Mouse (Mus musculus): Measurements from ENCODE around the gene Tprn. TPM values are rescaled to one million over a fixed set of nuclear protein-coding genes. Genes with fewer than 3 reads are reported as not detected.

Gene Tprn
- polyA plus RNA-seq, 1 experiment from 2014 or later: 8.2 TPM

GRCm38 (mm10) chr2:25226864-25227263 lies 35.6 kb upstream of the Tprn start:
- H3K4me3 ChIP-seq: no peak overlapping the region
- WGBS: 74% methylated on average over 5 of the region's 5 CpGs
- H3K9ac ChIP-seq: no peak overlapping the region
- H3K27me3 ChIP-seq: peaks cover 13% of the 10 kb centered on the region; the same call in 1 of the 2 replicates
- no peaks in the 10 kb centered on the region for H3K9me3 ChIP-seq
- peaks cover 25% of the 10 kb centered on the region for H3K4me1 ChIP-seq
- no peak overlapping the region for H3K27ac ChIP-seq
- no peak for ATAC-seq (ENCODE audit: insufficient number of reproducible peaks, insufficient read depth, low FRiP score, low TSS enrichment, low read depth)
- no peak overlapping the region for H3K4me2 ChIP-seq
- peaks cover 2% of the 10 kb centered on the region for H3K36me3 ChIP-seq

GRCm38 (mm10) chr2:25227406-25227805 lies 35.0 kb upstream of the Tprn start:
- Histone ChIP-seq H3K4me1 (peaks cover 25% of the 10 kb centered on the region), H3K9ac (no peak overlapping the region), H3K4me2 (no peak overlapping the region), H3K27me3 (peaks cover 13% of the 10 kb centered on the region; the same call in 1 of the 2 replicates), H3K4me3 (no peak overlapping the region), H3K27ac (no peak overlapping the region), H3K36me3 (no peaks in the 10 kb centered on the region), H3K9me3 (no peaks in the 10 kb centered on the region)
- ATAC-seq (ENCODE audit: insufficient number of reproducible peaks, insufficient read depth, low FRiP score, low TSS enrichment, low read depth): no peak
- 91% methylated on average over 4 of the region's 4 CpGs for WGBS

GRCm38 (mm10) chr2:25228431-25228889 lies 34.0 kb upstream of the Tprn start:
- no peak for ATAC-seq (ENCODE audit: insufficient number of reproducible peaks, insufficient read depth, low FRiP score, low TSS enrichment, low read depth)

GRCm38 (mm10) chr2:25228995-25229530 lies 33.4 kb upstream of the Tprn start:
- no peak for ATAC-seq (ENCODE audit: insufficient number of reproducible peaks, insufficient read depth, low FRiP score, low TSS enrichment, low read depth)
- Histone ChIP-seq H3K4me1 (peaks cover 17% of the 10 kb centered on the region; the same call in 1 of the 2 replicates), H3K4me2 (peak overlapping the region; percentile 53), H3K9ac (no peak overlapping the region), H3K27me3 (peaks cover 22% of the 10 kb centered on the region), H3K4me3 (no peak overlapping the region), H3K36me3 (no peaks in the 10 kb centered on the region), H3K27ac (no peak overlapping the region), H3K9me3 (no peaks in the 10 kb centered on the region)
- 69% methylated on average over 6 of the region's 6 CpGs for WGBS

More at GRCm38 (mm10) chr2:25228431-25228889, 34.0 kb upstream of the Tprn start:
- peak overlapping the region; percentile 51; the same call in 1 of the 2 replicates for H3K27ac ChIP-seq
- peaks cover 22% of the 10 kb centered on the region for H3K27me3 ChIP-seq
- H3K9me3 ChIP-seq: no peaks in the 10 kb centered on the region
- H3K9ac ChIP-seq: peak overlapping the region; percentile 40; the same call in 1 of the 2 replicates
- H3K4me1 ChIP-seq: peaks cover 21% of the 10 kb centered on the region
- H3K36me3 ChIP-seq: no peaks in the 10 kb centered on the region
- under 1% methylated on average over 7 of the region's 7 CpGs for WGBS
- H3K4me2 ChIP-seq: peak overlapping the region; percentile 53
- peak overlapping the region; percentile 27 for H3K4me3 ChIP-seq

- no peak overlapping the region for H3K4me3 ChIP-seq
- H3K9me3 ChIP-seq: no peaks in the 10 kb centered on the region
- no peak overlapping the region for H3K4me2 ChIP-seq
- H3K9ac ChIP-seq: no peak overlapping the region
- WGBS: 78% methylated on average over 5 of the region's 5 CpGs
- H3K27me3 ChIP-seq: peaks cover 25% of the 10 kb centered on the region
- no peak overlapping the region for H3K27ac ChIP-seq
- H3K4me1 ChIP-seq: peaks cover 17% of the 10 kb centered on the region; the same call in 1 of the 2 replicates
- no peaks in the 10 kb centered on the region for H3K36me3 ChIP-seq
- no peak for ATAC-seq (ENCODE audit: insufficient number of reproducible peaks, insufficient read depth, low FRiP score, low TSS enrichment, low read depth)
These were observed 32.8 kb upstream of the Tprn start for GRCm38 (mm10) chr2:25229582-25229981.

GRCm38 (mm10) chr2:25230581-25230980 lies 31.8 kb upstream of the Tprn start:
- Histone ChIP-seq H3K4me3 (no peak overlapping the region), H3K9ac (0 out of 2 replicates have a peak overlapping the region, but pooled peaks have one; percentile 11), H3K4me1 (peaks cover 14% of the 10 kb centered on the region; the same call in 1 of the 2 replicates), H3K27ac (no peak overlapping the region), H3K36me3 (no peaks in the 10 kb centered on the region), H3K9me3 (no peaks in the 10 kb centered on the region), H3K27me3 (peaks cover 29% of the 10 kb centered on the region), H3K4me2 (no peak overlapping the region)
- 80% methylated on average over 7 of the region's 7 CpGs for WGBS
- ATAC-seq (ENCODE audit: insufficient number of reproducible peaks, insufficient read depth, low FRiP score, low TSS enrichment, low read depth): no peak

GRCm38 (mm10) chr2:25231038-25231437 lies 31.4 kb upstream of the Tprn start:
- Histone ChIP-seq H3K4me3 (no peak overlapping the region), H3K4me2 (no peak overlapping the region), H3K9me3 (no peaks in the 10 kb centered on the region), H3K27ac (no peak overlapping the region), H3K27me3 (peaks cover 31% of the 10 kb centered on the region), H3K9ac (no peak overlapping the region), H3K4me1 (peaks cover 11% of the 10 kb centered on the region; the same call in 1 of the 2 replicates), H3K36me3 (no peaks in the 10 kb centered on the region)
- 47% methylated on average over 12 of the region's 12 CpGs for WGBS
- no peak for ATAC-seq (ENCODE audit: insufficient number of reproducible peaks, insufficient read depth, low FRiP score, low TSS enrichment, low read depth)

- Histone ChIP-seq H3K4me3 (no peak overlapping the region), H3K9ac (no peak overlapping the region), H3K9me3 (no peaks in the 10 kb centered on the region), H3K4me1 (peaks cover 5% of the 10 kb centered on the region; the same call in 1 of the 2 replicates), H3K27me3 (peaks cover 39% of the 10 kb centered on the region), H3K36me3 (no peaks in the 10 kb centered on the region), H3K27ac (no peak overlapping the region), H3K4me2 (no peak overlapping the region)
- WGBS: 74% methylated on average over 4 of the region's 4 CpGs
- ATAC-seq (ENCODE audit: insufficient number of reproducible peaks, insufficient read depth, low FRiP score, low TSS enrichment, low read depth): no peak
These were observed 29.0 kb upstream of the Tprn start for GRCm38 (mm10) chr2:25233421-25233820.

GRCm38 (mm10) chr2:25234050-25234449 lies 28.4 kb upstream of the Tprn start, which contains the start of gene Slc34a3:
TSS of gene Slc34a3 (minus strand) at chr2:25234364.
- H3K4me3 ChIP-seq: no peak within 1 kb of the TSS
- 91% methylated on average over 3 of the region's 3 CpGs for WGBS
- no peaks in the 10 kb centered on the region for H3K36me3 ChIP-seq
- ATAC-seq (ENCODE audit: insufficient number of reproducible peaks, insufficient read depth, low FRiP score, low TSS enrichment, low read depth): no peak
- no peaks in the 10 kb centered on the region for H3K4me1 ChIP-seq
- H3K9ac ChIP-seq: no peak within 1 kb of the TSS
- no peaks in the 10 kb centered on the region for H3K9me3 ChIP-seq
- H3K27me3 ChIP-seq: peaks cover 39% of the 10 kb centered on the region
- no peak within 1 kb of the TSS for H3K4me2 ChIP-seq
- no peak within 1 kb of the TSS for H3K27ac ChIP-seq

GRCm38 (mm10) chr2:25234551-25235220 lies 27.7 kb upstream of the Tprn start:
- H3K27me3 ChIP-seq: peaks cover 39% of the 10 kb centered on the region
- H3K4me3 ChIP-seq: no peak overlapping the region
- no peaks in the 10 kb centered on the region for H3K36me3 ChIP-seq
- 65% methylated on average over 5 of the region's 5 CpGs for WGBS
- no peaks in the 10 kb centered on the region for H3K9me3 ChIP-seq
- H3K4me2 ChIP-seq: no peak overlapping the region
- no peak overlapping the region for H3K27ac ChIP-seq
- H3K9ac ChIP-seq: no peak overlapping the region
- no peak for ATAC-seq (ENCODE audit: insufficient number of reproducible peaks, insufficient read depth, low FRiP score, low TSS enrichment, low read depth)
- no peaks in the 10 kb centered on the region for H3K4me1 ChIP-seq

- peaks cover 18% of the 10 kb centered on the region for H3K4me1 ChIP-seq
- WGBS: 31% methylated on average over 8 of the region's 8 CpGs
- H3K9me3 ChIP-seq: no peaks in the 10 kb centered on the region
- H3K27me3 ChIP-seq: peaks cover 35% of the 10 kb centered on the region
- H3K9ac ChIP-seq: no peak within 1 kb of the TSS
- H3K4me3 ChIP-seq: no peak within 1 kb of the TSS
- H3K27ac ChIP-seq: no peak within 1 kb of the TSS
- H3K4me2 ChIP-seq: no peak within 1 kb of the TSS
- no peaks in the 10 kb centered on the region for H3K36me3 ChIP-seq
- no peak for ATAC-seq (ENCODE audit: insufficient number of reproducible peaks, insufficient read depth, low FRiP score, low TSS enrichment, low read depth)
These were observed 25.8 kb upstream of the Tprn start, which contains the start of gene Rnf224 for GRCm38 (mm10) chr2:25236614-25237013. TSS of gene Rnf224 (minus strand) at chr2:25236787.

GRCm38 (mm10) chr2:25237522-25237921 lies 24.9 kb upstream of the Tprn start:
- no peak overlapping the region for H3K4me3 ChIP-seq
- no peak overlapping the region for H3K9ac ChIP-seq
- no peak overlapping the region for H3K27ac ChIP-seq
- H3K36me3 ChIP-seq: no peaks in the 10 kb centered on the region
- no peak overlapping the region for H3K4me2 ChIP-seq
- peaks cover 42% of the 10 kb centered on the region for H3K27me3 ChIP-seq
- H3K9me3 ChIP-seq: no peaks in the 10 kb centered on the region
- 68% methylated on average over 4 of the region's 4 CpGs for WGBS
- peaks cover 25% of the 10 kb centered on the region for H3K4me1 ChIP-seq
- ATAC-seq (ENCODE audit: insufficient number of reproducible peaks, insufficient read depth, low FRiP score, low TSS enrichment, low read depth): no peak
